In genomic region chr13:99124894-99125570, GRCm38 (mm10) we compare ENCODE assay signal across 9 mouse cellular contexts. TPM values are rescaled to one million over a fixed set of nuclear protein-coding genes. Genes with fewer than 3 reads are reported as not detected.
A peak's percentile ranks its signal among the peaks of the same experiment; 100 is the strongest.
DNase-seq lines count a peak whose midpoint lies in the region; ATAC-seq lines count a peak whose summit lies in the region.
"Had no signal": no experiment of that assay in that cellular context is flagged by ENCODE, and none has a peak within 500 bp of the region (broad histone marks: within the 10 kb centered on the region; RNA-seq: fewer than 3 reads in every experiment).

No protein-coding gene starts in this region.

- H3K4me3 ChIP-seq in heart, embryonic 14.5 days (ENCODE audit: control insufficient read depth in 1 of 2, insufficient read depth in 1 of 2, low read depth in 1 of 2, low read length in 2 of 2): no peak overlapping the region
- no peak overlapping the region for H3K4me3 ChIP-seq in limb, embryonic 15.5 days

- WGBS in heart, embryonic 14.5 days: 56% methylated on average over 10 of the region's 10 CpGs
- WGBS in limb, embryonic 15.5 days: 38% methylated on average over 10 of the region's 10 CpGs

- H3K4me1 ChIP-seq in heart, embryonic 14.5 days (ENCODE audit: control insufficient read depth in 2 of 2, insufficient read depth in 2 of 2, low read length in 2 of 2): peaks cover 11 to 25% of the 10 kb centered on the region in 2 experiments
- peaks cover 35% of the 10 kb centered on the region for H3K4me1 ChIP-seq in limb, embryonic 15.5 days

- H3K36me3 ChIP-seq in heart, embryonic 14.5 days (ENCODE audit: control insufficient read depth, insufficient read depth, low read length): no peaks in the 10 kb centered on the region
- H3K36me3 ChIP-seq in limb, embryonic 15.5 days: no peaks in the 10 kb centered on the region

- peak overlapping the region; percentile 11; the same call in 1 of the 2 replicates for H3K4me2 ChIP-seq in heart, embryonic 14.5 days (ENCODE audit: low read length)
- H3K4me2 ChIP-seq in limb, embryonic 15.5 days: no peak overlapping the region

- ATAC-seq in heart, embryonic 14.5 days (ENCODE audit: insufficient number of reproducible peaks, insufficient read depth, low FRiP score, low read depth): peak; percentile 60; the same call in 1 of the 2 replicates
- peak; percentile 76 for ATAC-seq in limb, embryonic 15.5 days (ENCODE audit: insufficient number of reproducible peaks, low FRiP score, low TSS enrichment, low read depth)

- no peaks in the 10 kb centered on the region for H3K9me3 ChIP-seq in heart, embryonic 14.5 days (ENCODE audit: control insufficient read depth, low read length)
- no peaks in the 10 kb centered on the region for H3K9me3 ChIP-seq in limb, embryonic 15.5 days

- peak overlapping the region; percentile 11 to 68 for H3K27ac ChIP-seq in heart, embryonic 14.5 days (replicated peaks in 1 of 2; ENCODE audit: control insufficient read depth in 1 of 2, insufficient read depth in 1 of 2, low read depth in 2 of 2, low read length in 2 of 2)
- H3K27ac ChIP-seq in limb, embryonic 15.5 days: peak overlapping the region; percentile 68
- H3K27ac ChIP-seq: liver, embryonic 14.5 days had no signal

- peak; percentile 78 to 84 for DNase-seq in adrenal gland, adult (ENCODE audit: inconsistent age in 2 of 2, low spot score in 1 of 2)
- no peak for DNase-seq in adrenal gland, postnatal 4 days (ENCODE audit: low spot score in 2 of 2)
- DNase-seq in 3134 (ENCODE audit: extremely low read depth, insufficient read length, low spot score): peak; percentile 21
- DNase-seq in thymus, postnatal 4 days: no peak
- DNase-seq in frontal cortex, postnatal 36 days (ENCODE audit: low spot score in 2 of 2): no peak
- DNase-seq in left cerebral cortex, adult 11 months (ENCODE audit: low spot score): no peak

- H3K27me3 ChIP-seq in heart, embryonic 14.5 days (ENCODE audit: control insufficient read depth, insufficient read depth, low read length): no peaks in the 10 kb centered on the region
- no peaks in the 10 kb centered on the region for H3K27me3 ChIP-seq in limb, embryonic 15.5 days

- H3K9ac ChIP-seq in heart, embryonic 14.5 days (ENCODE audit: low read length): no peak overlapping the region
- no peak overlapping the region for H3K9ac ChIP-seq in limb, embryonic 15.5 days
- H3K9ac ChIP-seq: liver, embryonic 14.5 days had no signal

RNA-seq across cellular contexts. Expression of gene Zfp366, which starts 59.6 kb away (rescaled TPM):
- total RNA-seq in adrenal gland, postnatal 4 days (2021): 1 to 10 TPM; 4.8 to 6.9 TPM
- polyA plus RNA-seq in heart, embryonic 14.5 days (2014; fragmentation: Nextera tagmentation; extraction: Ambion mirVana): 0.95 and 1.0 TPM in 2 replicates
- 0.62 and 0.67 TPM in 2 replicates for polyA plus RNA-seq in limb, embryonic 15.5 days (2015; fragmentation: Nextera tagmentation; extraction: Ambion mirVana)

Comparison
In these comparisons a context has a peak if more than half of its experiments do, and no peak if none do; other contexts are left out.
1. DNase-seq: peak in adrenal gland, adult (2 of 2) and 3134 (single experiment); none in adrenal gland, postnatal 4 days (0 of 2), thymus, postnatal 4 days (single experiment), frontal cortex, postnatal 36 days (0 of 2) and left cerebral cortex, adult 11 months (single experiment).